22 mouse cellular contexts compared by ENCODE assay signal in genomic region chr5:28237715-28238114, GRCm38 (mm10). TPM values are rescaled to one million over a fixed set of nuclear protein-coding genes. Genes with fewer than 3 reads are reported as not detected.
DNase-seq lines count a peak whose midpoint lies in the region; ATAC-seq lines count a peak whose summit lies in the region.
"Had no signal": no experiment of that assay in that cellular context is flagged by ENCODE, and none has a peak within 500 bp of the region (broad histone marks: within the 10 kb centered on the region; RNA-seq: fewer than 3 reads in every experiment).

No protein-coding gene starts in this region.

- WGBS in midbrain, embryonic 10.5 days, result 63% methylated on average over 2 of the region's 2 CpGs
- WGBS in midbrain, embryonic 16.5 days, result 65% methylated on average over 2 of the region's 2 CpGs
- WGBS in midbrain, embryonic 15.5 days, result 57% methylated on average over 2 of the region's 2 CpGs

- H3K9me3 ChIP-seq in midbrain, embryonic 10.5 days (replicated peaks), result no peaks in the 10 kb centered on the region
- no peaks in the 10 kb centered on the region for H3K9me3 ChIP-seq in midbrain, embryonic 16.5 days (replicated peaks; ENCODE audit: control insufficient read depth, low read length, poor library complexity, severe bottlenecking)
- no peaks in the 10 kb centered on the region for H3K9me3 ChIP-seq in midbrain, embryonic 15.5 days
- H3K9me3 ChIP-seq: embryonic facial prominence, embryonic 12.5 days; forebrain, embryonic 15.5 days; hindbrain, embryonic 15.5 days; intestine, embryonic 15.5 days had no signal

- H3K36me3 ChIP-seq in midbrain, embryonic 10.5 days, result no peaks in the 10 kb centered on the region
- no peaks in the 10 kb centered on the region for H3K36me3 ChIP-seq in midbrain, embryonic 16.5 days (ENCODE audit: control insufficient read depth, insufficient read depth, low read length)
- H3K36me3 ChIP-seq in midbrain, embryonic 15.5 days (replicated peaks), result no peaks in the 10 kb centered on the region
- H3K36me3 ChIP-seq: embryonic facial prominence, embryonic 12.5 days; forebrain, embryonic 15.5 days; hindbrain, embryonic 15.5 days; intestine, embryonic 15.5 days had no signal

- no peak overlapping the region for H3K9ac ChIP-seq in midbrain, embryonic 16.5 days (ENCODE audit: low read depth, low read length)
- H3K9ac ChIP-seq in midbrain, embryonic 15.5 days, result no peak overlapping the region
- H3K9ac ChIP-seq: embryonic facial prominence, embryonic 12.5 days; forebrain, embryonic 15.5 days; hindbrain, embryonic 15.5 days; intestine, embryonic 15.5 days; liver, postnatal 0 days had no signal

- H3K27ac ChIP-seq in midbrain, embryonic 10.5 days (replicated peaks), result peak overlapping the region; percentile 82
- H3K27ac ChIP-seq in midbrain, embryonic 16.5 days (ENCODE audit: low read length), result no peak overlapping the region
- H3K27ac ChIP-seq in midbrain, embryonic 15.5 days, result no peak overlapping the region
- H3K27ac ChIP-seq: embryonic facial prominence, embryonic 12.5 days; forebrain, embryonic 15.5 days; hindbrain, embryonic 15.5 days; intestine, embryonic 15.5 days had no signal

- H3K4me1 ChIP-seq in midbrain, embryonic 10.5 days, result peaks cover 41% of the 10 kb centered on the region
- H3K4me1 ChIP-seq in midbrain, embryonic 16.5 days (ENCODE audit: control insufficient read depth, insufficient read depth, low read length), result no peaks in the 10 kb centered on the region
- peaks cover 16% of the 10 kb centered on the region for H3K4me1 ChIP-seq in midbrain, embryonic 15.5 days
- H3K4me1 ChIP-seq: embryonic facial prominence, embryonic 12.5 days; forebrain, embryonic 15.5 days; intestine, embryonic 15.5 days had no signal

- no peak overlapping the region for H3K4me2 ChIP-seq in midbrain, embryonic 16.5 days (ENCODE audit: low read length)
- peak overlapping the region; percentile 9; the same call in 1 of the 2 replicates for H3K4me2 ChIP-seq in midbrain, embryonic 15.5 days
- H3K4me2 ChIP-seq: embryonic facial prominence, embryonic 12.5 days; forebrain, embryonic 15.5 days; heart, embryonic 11.5 days; hindbrain, embryonic 15.5 days; intestine, embryonic 15.5 days had no signal

- peak overlapping the region; percentile 42 for H3K4me3 ChIP-seq in midbrain, embryonic 10.5 days
- no peak overlapping the region for H3K4me3 ChIP-seq in midbrain, embryonic 16.5 days (ENCODE audit: low read depth, low read length)
- no peak overlapping the region for H3K4me3 ChIP-seq in midbrain, embryonic 15.5 days
- H3K4me3 ChIP-seq: embryonic facial prominence, embryonic 12.5 days; forebrain, embryonic 15.5 days; hindbrain, embryonic 15.5 days; intestine, embryonic 15.5 days had no signal

- no peak for DNase-seq in cerebellum, postnatal 4 days (ENCODE audit: low spot score in 2 of 2)
- DNase-seq in midbrain, embryonic 10.5 days (ENCODE audit: low spot score), result no peak
- DNase-seq in cerebellum, postnatal 10 days, result peak; percentile 78 to 79
- DNase-seq in urinary bladder, adult 18-20 months (ENCODE audit: low spot score in 2 of 2), result no peak
- DNase-seq in right cerebral cortex, postnatal 36 days (ENCODE audit: low spot score in 2 of 2), result no peak
- DNase-seq: adrenal gland, adult 8-10 months; layer of hippocampus, postnatal 36 days; liver, postnatal 0 days had no signal

- ATAC-seq in cerebellum, adult (ENCODE audit: insufficient number of reproducible peaks, low FRiP score, low TSS enrichment), result peak; percentile 86
- no peak for ATAC-seq in midbrain, embryonic 16.5 days
- ATAC-seq in midbrain, embryonic 15.5 days (replicated peaks), result peak; percentile 32; the same call in 1 of the 2 replicates
- ATAC-seq: activated CD4-positive, CD25-positive, alpha-beta regulatory T cell, adult 4 months; forebrain, embryonic 15.5 days; intestine, embryonic 15.5 days; liver, postnatal 0 days; lung, postnatal 0 days had no signal

- peaks cover 60% of the 10 kb centered on the region for H3K27me3 ChIP-seq in midbrain, embryonic 10.5 days (ENCODE audit: low read depth, poor library complexity, severe bottlenecking)
- H3K27me3 ChIP-seq in midbrain, embryonic 16.5 days (ENCODE audit: control insufficient read depth, insufficient read depth, low read depth, low read length), result no peaks in the 10 kb centered on the region
- no peaks in the 10 kb centered on the region for H3K27me3 ChIP-seq in midbrain, embryonic 15.5 days (replicated peaks)
- H3K27me3 ChIP-seq: embryonic facial prominence, embryonic 12.5 days; forebrain, embryonic 15.5 days; hindbrain, embryonic 15.5 days; intestine, embryonic 15.5 days had no signal

RNA-seq across cellular contexts. Expression of gene Cnpy1, which starts 7.9 kb away (rescaled TPM):
- polyA plus RNA-seq in midbrain, embryonic 10.5 days (2016; fragmentation: Nextera tagmentation; extraction: Ambion mirVana), result 95.4 and 137 TPM in 2 replicates
- polyA plus RNA-seq in midbrain, embryonic 16.5 days (2015; fragmentation: Nextera tagmentation; extraction: Ambion mirVana), result 34.3 and 34.5 TPM in 2 replicates
- 44.2 and 61.8 TPM in 2 replicates for polyA plus RNA-seq in midbrain, embryonic 15.5 days (2015; fragmentation: Nextera tagmentation; extraction: Ambion mirVana)
- polyA plus RNA-seq: activated CD4-positive, CD25-positive, alpha-beta regulatory T cell, adult 4 months; heart, embryonic 11.5 days; heart, postnatal 0 days; limb, embryonic 11.5 days; liver, adult 2 months; liver, postnatal 0 days; thymus, postnatal 0 days had no signal

Comparison
In these comparisons a context has a peak if more than half of its experiments do, and no peak if none do; other contexts are left out.
1. DNase-seq: peak in cerebellum, postnatal 10 days (2 of 2); none in cerebellum, postnatal 4 days (0 of 2), midbrain, embryonic 10.5 days (single experiment), urinary bladder, adult 18-20 months (0 of 2) and right cerebral cortex, postnatal 36 days (0 of 2).